Mouse (Mus musculus) midbrain, embryonic 13.5 days (tissue): ENCODE results near the gene Lrfn2. TPM values are rescaled to one million over a fixed set of nuclear protein-coding genes. Genes with fewer than 3 reads are reported as not detected.
A peak's percentile ranks its signal among the peaks of the same experiment; 100 is the strongest.

Experiments used
- ATAC-seq: fragments of 200-750 bp; cut with Nextera tagmentation; 2 replicates; pipeline ENCODE4 v1.8.0; 2017; ENCODE audit warnings: mild to moderate bottlenecking, moderate TSS enrichment, moderate library complexity
- H3K27ac ChIP-seq: fragments of 300-500 bp; sonication (generic); 2 replicates; pipeline ENCODE4 v1.5.1; 2015; ENCODE audit warnings: inconsistent platforms, mild to moderate bottlenecking, moderate library complexity
- H3K27me3 ChIP-seq: fragments of 300-500 bp; sonication (generic); 2 replicates; pipeline ENCODE4 v1.6.1; 2015; ENCODE audit warnings: mild to moderate bottlenecking, inconsistent platforms
- H3K36me3 ChIP-seq: fragments of 300-500 bp; sonication (generic); 2 replicates; pipeline ENCODE4 v1.6.1; 2015; ENCODE audit warnings: mild to moderate bottlenecking, inconsistent platforms
- H3K4me1 ChIP-seq: fragments of 300-500 bp; sonication (generic); replicated peaks from 2 replicates; pipeline ENCODE4 v1.6.1; 2015; ENCODE audit warnings: inconsistent platforms
- H3K4me2 ChIP-seq: fragments of 300-500 bp; sonication (generic); replicated peaks from 2 replicates; pipeline ENCODE4 v1.6.1; 2015; ENCODE audit warnings: moderate library complexity, mild to moderate bottlenecking, inconsistent platforms
- H3K4me3 ChIP-seq: fragments of 300-500 bp; sonication (generic); replicated peaks from 2 replicates; pipeline ENCODE4 v1.5.1; 2015; ENCODE audit warnings: mild to moderate bottlenecking, inconsistent platforms
- H3K9ac ChIP-seq: fragments of 300-500 bp; sonication (generic); replicated peaks from 2 replicates; pipeline ENCODE4 v1.6.1; 2015; ENCODE audit warnings: mild to moderate bottlenecking, inconsistent platforms
- H3K9me3 ChIP-seq: fragments of 300-500 bp; sonication (generic); 2 replicates; pipeline ENCODE4 v1.6.1; 2016; ENCODE audit warnings: mild to moderate bottlenecking, inconsistent platforms
- WGBS: fragments of 180-500 bp; shearing (Covaris S2); methylation state at CpG from one replicate; pipeline ENCODE4 v1.1.7; 2015; 5-methylcytosine and 5-hydroxymethylcytosine counted together
- polyA plus RNA-seq: library from polyadenylated mRNA; unstranded; fragments of >200 nt; fragmentation: Nextera tagmentation; extraction: Ambion mirVana; gene quantifications from 2 replicates; pipeline ENCODE4 v1.2.1, GENCODE M21; 2015

Gene Lrfn2
- polyA plus RNA-seq, result 4.6 and 4.9 TPM in 2 replicates

- under 1% methylated on average over 54 of the region's 56 CpGs for WGBS
- peak within 1 kb of the TSS; percentile 57 for H3K4me3 ChIP-seq
- H3K27ac ChIP-seq, result peak within 1 kb of the TSS; percentile 65
- ATAC-seq, result peak; percentile 94
- peaks cover 37% of the 10 kb centered on the region for H3K27me3 ChIP-seq
- peak within 1 kb of the TSS; percentile 77 for H3K9ac ChIP-seq
- H3K4me2 ChIP-seq, result peak within 1 kb of the TSS; percentile 79
- no peaks in the 10 kb centered on the region for H3K9me3 ChIP-seq
- no peaks in the 10 kb centered on the region for H3K36me3 ChIP-seq
- H3K4me1 ChIP-seq, result peaks cover 20% of the 10 kb centered on the region
Observed at GRCm38 (mm10) chr17:48931621-48932405, at the start of gene Lrfn2. Lrfn2 (plus strand) TSS chr17:48932379.

- no peak overlapping the region for H3K4me3 ChIP-seq
- H3K9me3 ChIP-seq, result no peaks in the 10 kb centered on the region
- WGBS, result 53% methylated on average over 8 of the region's 8 CpGs
- no peak overlapping the region; the same call in 1 of the 2 replicates for H3K27ac ChIP-seq
- ATAC-seq, result no peak
- 0 out of 2 replicates have a peak, but pooled peaks cover 2% of the 10 kb centered on the region for H3K27me3 ChIP-seq
- no peak overlapping the region for H3K4me2 ChIP-seq
- H3K36me3 ChIP-seq, result no peaks in the 10 kb centered on the region
- H3K4me1 ChIP-seq, result 0 out of 2 replicates have a peak, but pooled peaks cover 5% of the 10 kb centered on the region
- no peak overlapping the region for H3K9ac ChIP-seq
Observed at GRCm38 (mm10) chr17:48887472-48888385, 44.5 kb upstream of the Lrfn2 start.

GRCm38 (mm10) chr17:48905286-48906040 is 26.7 kb upstream of the Lrfn2 start:
- Histone ChIP-seq H3K4me1 (no peaks in the 10 kb centered on the region), H3K27ac (no peak overlapping the region)
- WGBS, result 68% methylated on average over 4 of the region's 4 CpGs

DNA sequence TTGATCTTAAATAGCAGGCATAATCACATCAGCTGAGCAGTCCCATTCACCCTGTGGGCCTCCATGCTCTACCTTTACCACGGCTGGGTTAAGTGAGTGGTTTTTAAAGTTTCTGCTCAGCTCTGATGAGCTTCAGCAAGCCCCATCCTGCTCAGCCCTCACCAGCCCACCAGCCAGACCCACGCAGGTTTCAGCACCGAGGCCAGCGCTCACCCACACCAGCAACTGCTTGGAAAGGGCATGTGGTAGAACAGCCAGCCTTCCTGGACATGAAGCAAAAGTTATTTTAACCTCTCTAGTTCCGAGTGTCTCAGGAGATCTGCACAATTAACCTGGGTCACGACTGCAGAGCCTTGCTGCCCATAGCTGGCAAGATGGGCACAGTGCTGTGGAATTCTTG is 18.7 kb upstream of the Lrfn2 start:
- Histone ChIP-seq H3K27me3 (peaks cover 3% of the 10 kb centered on the region), H3K9me3 (no peaks in the 10 kb centered on the region), H3K4me3 (no peak overlapping the region), H3K4me1 (no peaks in the 10 kb centered on the region), H3K27ac (no peak overlapping the region), H3K9ac (no peak overlapping the region), H3K36me3 (no peaks in the 10 kb centered on the region), H3K4me2 (no peak overlapping the region)
- ATAC-seq, result no peak
- 52% methylated on average over 6 of the region's 6 CpGs for WGBS

More at GRCm38 (mm10) chr17:48905286-48906040, 26.7 kb upstream of the Lrfn2 start:
- Histone ChIP-seq H3K9me3 (no peaks in the 10 kb centered on the region), H3K9ac (no peak overlapping the region), H3K4me3 (no peak overlapping the region), H3K4me2 (no peak overlapping the region), H3K36me3 (no peaks in the 10 kb centered on the region), H3K27me3 (peaks cover 2% of the 10 kb centered on the region; the same call in 1 of the 2 replicates)
- ATAC-seq, result no peak

DNA sequence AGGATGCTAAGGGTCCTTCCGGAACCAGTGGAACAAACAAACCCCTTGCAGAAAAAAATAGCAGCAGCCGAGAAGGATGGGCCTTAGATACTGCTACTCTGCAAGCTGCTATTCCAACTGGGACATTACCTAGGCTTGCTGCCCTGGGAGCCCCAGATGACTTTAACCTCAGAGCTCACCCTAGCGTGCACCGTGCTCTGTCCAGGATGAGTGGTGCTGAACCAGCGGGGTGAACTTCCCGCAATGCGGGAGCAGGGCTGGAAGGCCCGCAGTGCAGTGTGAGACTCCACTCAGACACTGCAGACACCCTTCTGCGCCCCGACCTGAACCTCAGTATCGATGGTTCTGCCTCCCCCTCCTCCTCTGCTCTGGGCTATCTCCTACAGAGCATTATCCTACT is 14.8 kb upstream of the Lrfn2 start:
- Histone ChIP-seq H3K4me3 (no peak overlapping the region), H3K27ac (no peak overlapping the region), H3K9me3 (no peaks in the 10 kb centered on the region), H3K36me3 (no peaks in the 10 kb centered on the region), H3K9ac (no peak overlapping the region), H3K27me3 (peaks cover 3% of the 10 kb centered on the region), H3K4me1 (no peaks in the 10 kb centered on the region), H3K4me2 (no peak overlapping the region)
- 22% methylated on average over 11 of the region's 11 CpGs for whole genome bisulfite sequencing
- no peak for ATAC-seq

- H3K9ac ChIP-seq, result no peak overlapping the region
- H3K4me1 ChIP-seq, result no peaks in the 10 kb centered on the region
- no peak overlapping the region for H3K4me2 ChIP-seq
- ATAC-seq, result no peak
- 95% methylated on average over 3 of the region's 3 CpGs for WGBS
- no peaks in the 10 kb centered on the region for H3K9me3 ChIP-seq
- H3K4me3 ChIP-seq, result no peak overlapping the region
- no peak overlapping the region for H3K27ac ChIP-seq
- no peaks in the 10 kb centered on the region for H3K36me3 ChIP-seq
- H3K27me3 ChIP-seq, result peaks cover 3% of the 10 kb centered on the region
Observed at GRCm38 (mm10) chr17:48918458-48918857, 13.7 kb upstream of the Lrfn2 start.

DNA sequence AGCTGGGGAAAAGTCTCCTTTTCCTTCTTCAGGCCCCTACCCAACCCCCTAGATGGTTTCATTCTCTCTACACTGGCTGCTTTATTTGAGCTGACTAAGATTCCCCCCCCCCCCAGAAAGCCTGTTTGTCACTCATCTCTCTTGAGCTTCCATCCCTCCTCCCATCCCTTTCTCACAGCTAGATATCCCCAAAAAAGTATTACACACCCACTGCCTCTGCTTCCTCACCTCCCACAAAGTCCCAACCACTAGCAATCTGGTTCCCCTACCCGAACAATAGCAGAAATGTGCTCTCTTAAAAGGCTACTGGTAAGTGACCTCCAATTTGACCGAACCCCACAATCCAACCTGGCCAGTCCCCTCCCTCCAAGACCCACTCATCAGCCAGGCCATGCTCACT is 9.3 kb upstream of the Lrfn2 start:
- Histone ChIP-seq H3K4me1 (no peaks in the 10 kb centered on the region), H3K4me3 (no peak overlapping the region), H3K9me3 (peaks cover 2% of the 10 kb centered on the region; the same call in 1 of the 2 replicates), H3K9ac (no peak overlapping the region), H3K27me3 (no peaks in the 10 kb centered on the region; the same call in 1 of the 2 replicates), H3K4me2 (no peak overlapping the region), H3K36me3 (no peaks in the 10 kb centered on the region), H3K27ac (no peak overlapping the region)
- WGBS, result 95% methylated on average over 2 of the region's 2 CpGs
- no peak for ATAC-seq

GRCm38 (mm10) chr17:48925426-48925825 is 6.8 kb upstream of the Lrfn2 start:
- Histone ChIP-seq H3K9ac (no peak overlapping the region), H3K4me1 (no peaks in the 10 kb centered on the region), H3K36me3 (no peaks in the 10 kb centered on the region), H3K27me3 (peaks cover 6% of the 10 kb centered on the region; the same call in 1 of the 2 replicates), H3K27ac (no peak overlapping the region), H3K4me2 (no peak overlapping the region), H3K9me3 (peaks cover 2% of the 10 kb centered on the region; the same call in 1 of the 2 replicates), H3K4me3 (no peak overlapping the region)
- ATAC-seq, result no peak
- 84% methylated on average over 9 of the region's 9 CpGs for WGBS

- H3K9ac ChIP-seq, result no peak overlapping the region
- ATAC-seq, result no peak
- WGBS, result 64% methylated on average over 10 of the region's 10 CpGs
- peak overlapping the region; percentile 79 for H3K4me2 ChIP-seq
- H3K4me1 ChIP-seq, result peaks cover 20% of the 10 kb centered on the region
- no peaks in the 10 kb centered on the region for H3K36me3 ChIP-seq
- H3K27me3 ChIP-seq, result peaks cover 37% of the 10 kb centered on the region
- H3K27ac ChIP-seq, result no peak overlapping the region
- H3K9me3 ChIP-seq, result peaks cover 2% of the 10 kb centered on the region; the same call in 1 of the 2 replicates
- no peak overlapping the region for H3K4me3 ChIP-seq
Observed at GRCm38 (mm10) chr17:48930994-48931393, 1.2 kb upstream of the Lrfn2 start.

DNA sequence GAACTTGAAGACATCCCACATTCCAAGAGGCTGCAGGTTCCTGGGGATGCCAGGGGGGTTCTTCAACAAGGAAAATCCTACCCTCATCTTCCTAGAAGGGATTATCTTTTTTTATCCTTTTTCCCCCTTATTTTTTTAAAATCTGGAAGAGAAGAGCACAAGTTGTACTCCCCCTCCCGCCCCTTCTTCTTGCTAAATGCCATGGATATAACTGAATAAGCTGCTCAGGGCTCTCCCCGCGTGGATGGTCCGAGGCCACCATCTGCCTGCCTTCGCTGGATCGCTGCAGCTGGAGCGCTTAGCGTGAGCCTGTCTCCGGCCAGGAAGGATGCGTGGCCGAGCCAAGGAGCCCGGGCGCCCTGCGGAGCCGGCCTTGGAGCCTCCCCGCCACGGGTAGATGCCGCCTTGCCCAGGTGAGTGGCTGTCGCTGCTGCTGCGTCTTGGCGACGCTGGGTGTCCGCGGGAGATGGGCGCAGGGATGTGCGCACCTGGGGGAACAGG is 277 bp downstream of the Lrfn2 start:
- peak overlapping the region; percentile 30; the same call in 1 of the 2 replicates for H3K27ac ChIP-seq
- peak overlapping the region; percentile 77 for H3K9ac ChIP-seq
- 0 out of 2 replicates have a peak, but pooled peaks have one; percentile 13 for ATAC-seq
- H3K36me3 ChIP-seq, result no peaks in the 10 kb centered on the region
- peaks cover 20% of the 10 kb centered on the region for H3K4me1 ChIP-seq
- no peaks in the 10 kb centered on the region for H3K9me3 ChIP-seq
- under 1% methylated on average over 26 of the region's 26 CpGs for WGBS
- peak overlapping the region; percentile 79 for H3K4me2 ChIP-seq
- H3K27me3 ChIP-seq, result peaks cover 37% of the 10 kb centered on the region
- H3K4me3 ChIP-seq, result peak overlapping the region; percentile 57

DNA sequence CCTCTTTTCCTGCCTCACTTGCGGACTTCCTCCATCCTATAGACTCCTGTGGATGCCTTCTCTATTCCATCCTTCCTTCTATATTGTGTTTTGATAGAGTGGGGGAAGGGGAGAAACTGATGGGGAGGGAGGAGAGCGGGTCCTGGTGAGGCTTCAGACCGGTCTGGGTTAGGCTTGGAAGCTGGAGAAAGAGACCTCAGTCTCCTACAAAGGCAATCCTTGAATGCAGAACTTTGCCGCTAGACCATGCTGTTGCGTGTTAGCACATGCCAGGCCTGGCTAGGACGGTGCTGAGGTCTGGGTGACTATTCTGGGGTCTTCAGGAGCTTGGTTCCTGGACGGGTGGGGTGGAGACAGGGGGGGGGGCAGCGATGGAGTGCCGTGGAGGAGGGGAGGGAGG is 737 bp downstream of the Lrfn2 start:
- no peak for ATAC-seq

More for the DNA sequence above, 737 bp downstream of the Lrfn2 start:
- 4% methylated on average over 7 of the region's 9 CpGs for WGBS
- peak overlapping the region; percentile 57 for H3K4me3 ChIP-seq
- H3K9me3 ChIP-seq, result no peaks in the 10 kb centered on the region
- peak overlapping the region; percentile 79 for H3K4me2 ChIP-seq
- H3K27ac ChIP-seq, result peak overlapping the region; percentile 30; the same call in 1 of the 2 replicates
- peaks cover 37% of the 10 kb centered on the region for H3K27me3 ChIP-seq
- peak overlapping the region; percentile 77 for H3K9ac ChIP-seq
- H3K36me3 ChIP-seq, result no peaks in the 10 kb centered on the region
- H3K4me1 ChIP-seq, result peaks cover 20% of the 10 kb centered on the region
